ENCODE assay signal across 23 mouse cellular contexts in genomic region chr8:91242721-91243120, GRCm38 (mm10). TPM values are rescaled to one million over a fixed set of nuclear protein-coding genes. Genes with fewer than 3 reads are reported as not detected.
DNase-seq lines count a peak whose midpoint lies in the region; ATAC-seq lines count a peak whose summit lies in the region.
"Had no signal": no experiment of that assay in that cellular context is flagged by ENCODE, and none has a peak within 500 bp of the region (broad histone marks: within the 10 kb centered on the region; RNA-seq: fewer than 3 reads in every experiment).

No protein-coding gene starts in this region.

- H3K4me2 ChIP-seq in heart, embryonic 11.5 days = no peak overlapping the region
- H3K4me2 ChIP-seq: embryonic facial prominence, embryonic 12.5 days; embryonic facial prominence, embryonic 15.5 days; forebrain, embryonic 12.5 days; forebrain, embryonic 15.5 days; hindbrain, embryonic 13.5 days had no signal

- H3K4me3 ChIP-seq in heart, embryonic 11.5 days (ENCODE audit: low read depth, low read length) = no peak overlapping the region
- H3K4me3 ChIP-seq: embryonic facial prominence, embryonic 12.5 days; embryonic facial prominence, embryonic 15.5 days; erythroblast, embryonic 14.5 days; forebrain, embryonic 12.5 days; forebrain, embryonic 15.5 days; heart, adult 2 months; heart, embryonic 10.5 days; hindbrain, embryonic 10.5 days; hindbrain, embryonic 13.5 days had no signal

- no peak overlapping the region for H3K27ac ChIP-seq in heart, embryonic 11.5 days (ENCODE audit: low read depth, low read length)
- H3K27ac ChIP-seq: embryonic facial prominence, embryonic 12.5 days; embryonic facial prominence, embryonic 15.5 days; forebrain, embryonic 12.5 days; forebrain, embryonic 15.5 days; heart, adult 2 months; heart, embryonic 10.5 days; hindbrain, embryonic 10.5 days; hindbrain, embryonic 13.5 days had no signal

- DNase-seq in thymus, postnatal 25 days = peak; percentile 19
- no peak for DNase-seq in thymus, adult 18-20 months
- peak; percentile 29 for DNase-seq in adipocyte (ENCODE audit: low spot score)
- DNase-seq in natural killer cell, adult 2 months (ENCODE audit: low spot score in 2 of 2) = no peak
- DNase-seq: adrenal gland, postnatal 10 days; adrenal gland, postnatal 36 days; cerebellum, adult 18-20 months; cerebellum, adult 9-10 months; cerebellum, postnatal 14 days; gastrocnemius, postnatal 36 days; heart, adult 2 months had no signal

- 83% methylated on average over 1 of the region's 1 CpGs for WGBS in heart, embryonic 11.5 days (ENCODE audit: insufficient replicate concordance)

- ATAC-seq in hematopoietic stem cell, adult 5-6 weeks (replicated peaks in 1 of 2; ENCODE audit: insufficient read depth in 1 of 2, low FRiP score in 2 of 2, low TSS enrichment in 1 of 2, low read depth in 1 of 2, poor library complexity in 2 of 2, severe bottlenecking in 2 of 2) = peak; percentile 27 to 45; a peak in 1 of 4 replicates
- no peak for ATAC-seq in heart, embryonic 11.5 days (replicated peaks; ENCODE audit: insufficient number of reproducible peaks, low FRiP score, low TSS enrichment)
- ATAC-seq: activated CD4-positive, CD25-positive, alpha-beta regulatory T cell, adult 4 months; forebrain, embryonic 15.5 days; hindbrain, embryonic 16.5 days had no signal

- no peaks in the 10 kb centered on the region for H3K27me3 ChIP-seq in heart, embryonic 11.5 days (ENCODE audit: control insufficient read depth, insufficient read depth, low read length)
- H3K27me3 ChIP-seq: embryonic facial prominence, embryonic 12.5 days; embryonic facial prominence, embryonic 15.5 days; forebrain, embryonic 12.5 days; forebrain, embryonic 15.5 days; hindbrain, embryonic 13.5 days had no signal

- H3K36me3 ChIP-seq in heart, embryonic 11.5 days (ENCODE audit: control insufficient read depth, insufficient read depth, low read length) = no peaks in the 10 kb centered on the region
- H3K36me3 ChIP-seq: embryonic facial prominence, embryonic 15.5 days; forebrain, embryonic 12.5 days; forebrain, embryonic 15.5 days; hindbrain, embryonic 10.5 days had no signal

- peaks cover 5% of the 10 kb centered on the region; the same call in 1 of the 2 replicates for H3K4me1 ChIP-seq in heart, embryonic 11.5 days (ENCODE audit: control insufficient read depth, insufficient read depth, low read length)
- H3K4me1 ChIP-seq: embryonic facial prominence, embryonic 12.5 days; embryonic facial prominence, embryonic 15.5 days; hindbrain, embryonic 13.5 days had no signal

- H3K9me3 ChIP-seq in heart, embryonic 11.5 days (replicated peaks; ENCODE audit: control insufficient read depth, low read length) = no peaks in the 10 kb centered on the region
- H3K9me3 ChIP-seq: embryonic facial prominence, embryonic 12.5 days; embryonic facial prominence, embryonic 15.5 days; forebrain, embryonic 12.5 days; forebrain, embryonic 15.5 days; heart, embryonic 10.5 days; hindbrain, embryonic 10.5 days; hindbrain, embryonic 13.5 days had no signal

- H3K9ac ChIP-seq in heart, embryonic 11.5 days (ENCODE audit: low read depth, low read length) = no peak overlapping the region
- H3K9ac ChIP-seq: embryonic facial prominence, embryonic 12.5 days; embryonic facial prominence, embryonic 15.5 days; forebrain, embryonic 12.5 days; forebrain, embryonic 15.5 days; hindbrain, embryonic 13.5 days had no signal

RNA-seq across cellular contexts. Expression of gene Aktip, which starts 42.9 kb away (rescaled TPM):
- total RNA-seq in hematopoietic stem cell, adult 5-6 weeks (2017) = 19.3 and 21.3 TPM in 2 replicates
- 42.7 and 50.0 TPM in 2 replicates for polyA plus RNA-seq in heart, embryonic 11.5 days (2014; fragmentation: Nextera tagmentation; extraction: Ambion mirVana)
- polyA plus RNA-seq: erythroblast, embryonic 14.5 days had no signal

Comparison
In these comparisons a context has a peak if more than half of its experiments do, and no peak if none do; other contexts are left out.
1. DNase-seq: peak in thymus, postnatal 25 days (single experiment) and adipocyte (single experiment); none in thymus, adult 18-20 months (0 of 2) and natural killer cell, adult 2 months (0 of 2).